Mouse (Mus musculus) telencephalon, adult 2 months (tissue): ENCODE measurements around the gene Msh4.
"Not testable (repeated sequence)": the region's sequence is repeated elsewhere in the genome, so short reads cannot be mapped to it uniquely, and the experiment has no call there.

Experiments used
- DNase-seq: peaks from one replicate; pipeline ENCODE4 v3.0.0-alpha.2; 2011; ENCODE audit warnings: low read depth, low spot score

The Msh4 gene

GRCm38 (mm10) chr3:153911197-153911881 lies 5.4 kb upstream of the Msh4 start:
- DNase-seq: no peak

- DNase-seq: no peak
Observed at GRCm38 (mm10) chr3:153910489-153910888, 4.6 kb upstream of the Msh4 start.

- DNase-seq: no peak
Observed at GRCm38 (mm10) chr3:153908919-153909318, 3.0 kb upstream of the Msh4 start.

GRCm38 (mm10) chr3:153905251-153906135 lies 445 bp downstream of the Msh4 start:
- no peak for DNase-seq

- DNase-seq: peak; percentile 15
Observed at GRCm38 (mm10) chr3:153904586-153904985, 1.4 kb downstream of the Msh4 start.

- DNase-seq: no peak
Observed at GRCm38 (mm10) chr3:153902595-153902994, 3.3 kb downstream of the Msh4 start.

GRCm38 (mm10) chr3:153901904-153902303 lies 4.0 kb downstream of the Msh4 start:
- no peak for DNase-seq

GRCm38 (mm10) chr3:153897216-153897615 lies 8.7 kb downstream of the Msh4 start:
- DNase-seq: no peak

- DNase-seq: no peak
Observed at GRCm38 (mm10) chr3:153895454-153895853, 10.5 kb downstream of the Msh4 start.

GRCm38 (mm10) chr3:153889188-153889781 lies 16.7 kb downstream of the Msh4 start:
- no peak for DNase-seq

GRCm38 (mm10) chr3:153888141-153888540 lies 17.8 kb downstream of the Msh4 start:
- no peak for DNase-seq

GRCm38 (mm10) chr3:153886296-153886695 lies 19.6 kb downstream of the Msh4 start:
- DNase-seq: no peak

- DNase-seq: no peak
Observed at GRCm38 (mm10) chr3:153871396-153871795, 34.5 kb downstream of the Msh4 start.

GRCm38 (mm10) chr3:153867149-153868136 lies 38.5 kb downstream of the Msh4 start:
- no peak for DNase-seq

- no peak for DNase-seq
Observed at GRCm38 (mm10) chr3:153864636-153865429, 41.1 kb downstream of the Msh4 start.

- no peak for DNase-seq
Observed at GRCm38 (mm10) chr3:153863816-153864215, 42.1 kb downstream of the Msh4 start.

- not testable (repeated sequence) for DNase-seq
Observed at GRCm38 (mm10) chr3:153860392-153860791, 45.5 kb downstream of the Msh4 start.

- DNase-seq: no peak
Observed at GRCm38 (mm10) chr3:153858350-153859001, 47.5 kb downstream of the Msh4 start.

- DNase-seq: no peak
Observed at GRCm38 (mm10) chr3:153852266-153852665, 53.7 kb downstream of the Msh4 start.

GRCm38 (mm10) chr3:153850759-153851158 lies 55.2 kb downstream of the Msh4 start:
- DNase-seq: no peak
